Mouse (Mus musculus) megakaryocyte, adult 5-6 weeks (primary cell): ENCODE measurements around the gene Fxyd6. TPM values are rescaled to one million over a fixed set of nuclear protein-coding genes. Genes with fewer than 3 reads are reported as not detected.

Experiments
- ATAC-seq: 2 replicates; pipeline ENCODE4 v1.8.0; 2016; ENCODE audit warnings: mild to moderate bottlenecking, inconsistent platforms; ENCODE audit not compliant: poor library complexity, severe bottlenecking
- total RNA-seq, 2 experiments: library from RNA; stranded (forward) in 1 of 2; stranded (reverse) in 1 of 2; fragments of 153-499, 151-499 nt in 1 of 2; fragments of 221-1000, 200-1000 nt in 1 of 2; gene quantifications; 2 replicates each; pipeline versions ENCODE4 v1.2.3 to v1.2.4; 2015 to 2017

Gene Fxyd6
- total RNA-seq (2015) (0.11 TPM in 1 of 2 replicates, not detected in the other), total RNA-seq (2017) (not detected in 2 replicates)

GRCm38 (mm10) chr9:45370117-45370561 is at the start of gene Fxyd6:
TSS of gene Fxyd6 (plus strand) at chr9:45370185.
- peak; percentile 15; the same call in 1 of the 2 replicates for ATAC-seq

DNA sequence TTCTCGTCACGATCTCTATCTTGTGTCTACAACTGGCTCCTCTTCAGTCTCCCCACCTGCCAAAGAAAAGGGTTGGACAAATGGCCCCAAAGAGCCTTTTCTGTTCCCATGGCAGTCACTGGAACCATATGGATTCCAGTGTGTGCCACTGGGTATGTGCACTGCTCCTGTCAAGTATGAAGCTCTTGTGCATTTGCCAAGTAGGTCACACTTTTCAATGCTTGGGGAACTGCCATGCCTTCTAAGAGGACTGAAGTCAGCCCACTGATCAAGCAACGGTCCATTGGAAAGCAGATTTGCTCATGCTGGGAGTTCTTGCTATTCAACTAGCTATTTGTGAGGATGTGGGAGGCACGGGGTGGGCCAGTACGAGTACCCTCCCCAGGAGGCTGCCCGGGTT is 48.5 kb upstream of the Fxyd6 start:
- no peak for ATAC-seq

DNA sequence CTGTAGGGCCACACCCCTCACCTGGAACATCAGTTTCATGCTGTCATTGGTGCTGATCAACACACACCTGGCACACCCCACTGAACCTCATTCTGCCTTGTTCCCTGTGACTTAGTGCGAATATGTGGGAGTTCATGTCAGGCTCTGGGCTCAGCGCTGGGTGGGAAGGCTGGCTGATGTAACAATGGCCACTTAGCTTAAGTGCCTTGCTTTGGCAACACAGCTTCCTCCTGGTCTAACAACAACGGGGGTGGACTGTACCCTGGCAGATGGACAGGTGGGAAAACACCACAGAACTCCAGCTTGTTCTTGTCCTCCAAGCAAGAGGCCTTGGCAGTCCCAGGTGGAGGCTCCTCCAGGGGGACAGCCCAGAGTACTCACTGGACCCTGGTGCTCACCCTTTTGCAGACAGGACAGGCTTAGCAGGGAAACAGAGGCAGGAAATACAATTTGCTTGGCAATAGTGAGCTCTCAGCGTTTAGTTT is 48.0 kb upstream of the Fxyd6 start:
- no peak for ATAC-seq

DNA sequence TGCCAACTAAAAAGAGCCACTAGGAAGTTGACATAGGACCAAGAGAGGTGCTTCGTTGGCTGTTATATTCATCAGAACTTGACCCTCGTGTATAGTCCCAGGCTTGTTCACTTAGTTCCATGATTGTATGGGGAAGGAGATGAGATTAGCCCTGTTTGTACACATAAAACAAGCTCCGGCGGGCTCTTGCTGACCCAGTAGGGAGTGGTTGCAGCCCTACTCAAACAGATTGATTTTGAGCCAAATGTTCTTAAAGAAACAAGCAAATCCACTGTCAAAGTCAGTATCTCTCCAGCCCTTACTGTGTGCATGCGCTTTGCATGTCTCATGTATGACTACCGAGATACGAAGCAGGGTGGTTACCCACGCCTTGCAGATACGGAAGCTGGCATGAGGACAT is 43.6 kb upstream of the Fxyd6 start:
- no peak for ATAC-seq

GRCm38 (mm10) chr9:45328263-45328662 is 41.7 kb upstream of the Fxyd6 start:
- no peak for ATAC-seq

DNA sequence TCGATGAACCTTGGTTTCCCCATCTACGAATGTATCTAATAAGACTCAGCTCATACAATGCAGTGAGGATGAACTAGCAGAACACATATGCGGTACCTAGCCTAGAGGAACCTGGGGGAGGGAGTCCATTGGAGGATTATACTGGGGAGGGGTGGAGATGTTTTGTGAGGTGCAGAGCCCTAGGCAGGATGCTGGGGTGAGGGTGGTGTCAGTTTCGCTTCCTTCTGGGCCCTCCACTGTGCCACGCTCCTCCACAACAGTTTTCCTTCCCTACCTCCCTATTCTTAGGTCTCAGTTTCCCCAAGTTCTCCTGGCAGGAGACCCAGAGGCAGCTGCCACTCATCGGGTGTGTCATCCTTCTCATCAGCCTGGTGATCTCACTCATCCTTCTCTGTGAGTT is 40.4 kb upstream of the Fxyd6 start:
- ATAC-seq, result peak; percentile 81

GRCm38 (mm10) chr9:45337406-45337805 is 32.6 kb upstream of the Fxyd6 start:
- no peak for ATAC-seq

GRCm38 (mm10) chr9:45343066-45343465 is 26.9 kb upstream of the Fxyd6 start:
- ATAC-seq, result no peak

DNA sequence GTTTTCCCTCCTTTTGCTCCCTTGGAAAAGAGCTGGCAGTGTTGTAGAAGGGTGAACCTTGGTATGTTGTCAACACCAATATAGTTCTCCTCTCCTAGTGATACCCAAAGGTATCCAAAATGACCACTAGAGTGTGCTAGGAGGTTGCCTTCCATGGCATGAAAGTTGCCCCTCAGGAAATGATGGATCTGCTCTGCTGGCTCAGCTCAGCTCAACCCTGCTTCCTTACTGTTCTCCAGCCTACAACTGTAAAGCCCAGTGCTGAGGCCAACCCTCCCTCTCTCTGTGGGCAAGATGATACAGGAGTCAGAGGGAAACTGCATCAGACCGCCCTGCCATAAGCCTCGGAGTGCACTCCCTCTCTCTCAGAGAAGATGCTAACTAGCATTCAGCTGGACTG is 24.5 kb upstream of the Fxyd6 start:
- no peak for ATAC-seq

DNA sequence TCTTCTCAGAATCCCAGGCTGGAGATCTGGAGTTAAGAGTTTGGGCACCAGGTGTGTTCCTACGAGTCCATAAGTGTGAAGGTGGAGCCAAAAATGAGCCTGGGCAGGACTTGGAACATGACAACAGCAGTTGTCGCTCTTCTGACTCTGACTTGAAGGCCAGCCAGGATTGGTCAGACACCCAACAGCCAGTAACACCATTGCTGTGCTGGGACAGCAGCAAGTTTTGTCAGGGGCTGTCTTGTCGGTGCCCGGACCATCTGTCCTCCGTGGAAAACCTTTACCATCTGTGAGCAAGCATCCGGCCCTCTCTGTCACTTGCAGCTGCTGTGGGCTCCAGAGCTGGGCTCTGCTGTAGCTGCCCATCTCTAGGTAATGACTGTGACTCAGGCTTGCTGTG is 23.7 kb upstream of the Fxyd6 start:
- no peak for ATAC-seq

- no peak for ATAC-seq
Observed at GRCm38 (mm10) chr9:45348560-45348959, 21.4 kb upstream of the Fxyd6 start.

DNA sequence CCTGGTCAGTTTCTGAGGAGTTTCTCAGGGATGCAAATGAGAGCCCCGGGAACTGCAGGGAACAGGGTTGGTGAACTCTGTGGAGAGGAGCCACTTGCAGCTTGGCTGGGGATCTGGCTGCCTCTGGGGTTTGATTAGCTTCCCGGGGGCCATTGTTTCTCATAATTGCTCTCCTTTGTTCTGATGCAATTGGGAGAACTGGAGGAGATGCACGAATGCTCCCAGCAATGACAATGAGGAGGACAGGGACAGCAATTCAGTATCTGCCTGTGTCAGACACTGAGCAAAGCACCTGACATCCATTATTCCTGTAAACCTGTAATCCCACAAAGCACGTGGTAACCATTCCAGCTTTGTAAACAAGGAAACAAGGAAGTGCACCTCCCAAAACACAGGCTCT is 20.8 kb upstream of the Fxyd6 start:
- no peak for ATAC-seq

DNA sequence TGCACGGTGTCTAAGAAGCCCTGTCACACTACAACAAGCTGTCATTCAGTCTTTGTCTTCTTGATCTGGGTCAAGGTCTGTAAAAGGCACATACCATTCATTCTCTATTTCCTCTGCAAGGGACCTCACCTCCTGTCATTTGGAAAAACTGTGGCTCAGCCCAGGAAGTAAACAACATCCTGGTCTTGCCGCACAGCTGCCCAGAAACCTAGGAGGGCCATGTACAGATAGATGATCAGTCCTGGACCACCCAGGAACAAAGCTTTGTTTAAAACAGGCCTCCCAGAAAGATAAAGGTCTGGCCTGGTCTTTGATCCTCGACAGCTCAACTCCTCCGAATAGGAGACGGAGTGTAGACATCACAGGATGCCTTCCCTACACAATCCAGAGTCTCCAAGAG is 20.1 kb upstream of the Fxyd6 start:
- ATAC-seq, result no peak

DNA sequence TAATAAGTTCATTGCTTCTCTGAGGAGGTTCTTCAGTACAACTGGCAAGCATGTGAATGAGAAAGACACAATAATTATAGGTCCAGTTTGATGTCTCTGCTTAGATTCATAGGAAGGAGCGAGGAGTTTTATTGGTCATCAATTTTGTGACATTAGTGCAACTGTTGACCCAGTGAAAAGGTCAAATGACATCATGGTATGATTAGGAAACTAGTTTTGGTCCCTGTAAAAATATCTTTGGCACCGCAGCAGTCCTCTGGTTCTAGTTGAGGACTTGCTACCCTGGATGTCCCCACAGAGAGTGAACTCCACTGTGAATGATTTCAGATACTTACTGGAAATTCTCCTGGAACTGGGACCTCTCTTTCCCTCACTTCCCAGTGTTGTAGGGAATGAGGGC is 14.8 kb upstream of the Fxyd6 start:
- ATAC-seq, result no peak

DNA sequence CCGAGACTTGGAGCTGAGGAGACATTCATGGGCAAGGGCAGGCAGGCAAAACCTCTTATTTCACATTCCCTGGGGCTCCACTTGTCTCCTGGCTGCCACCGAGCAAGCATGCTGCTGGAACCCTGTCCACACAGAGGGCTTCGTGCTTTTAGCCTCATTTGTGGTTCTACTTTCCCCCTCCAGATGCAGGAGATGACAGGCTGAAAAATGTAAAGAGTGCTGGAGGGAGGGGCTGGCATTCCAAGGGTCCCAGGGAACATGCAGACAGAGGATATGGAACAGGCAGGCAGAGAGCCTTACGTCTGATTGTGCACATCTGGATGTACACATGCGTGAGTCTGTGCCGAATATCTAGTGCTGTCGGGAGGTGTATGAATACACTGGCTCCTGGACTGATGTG is 11.6 kb upstream of the Fxyd6 start:
- ATAC-seq, result no peak

DNA sequence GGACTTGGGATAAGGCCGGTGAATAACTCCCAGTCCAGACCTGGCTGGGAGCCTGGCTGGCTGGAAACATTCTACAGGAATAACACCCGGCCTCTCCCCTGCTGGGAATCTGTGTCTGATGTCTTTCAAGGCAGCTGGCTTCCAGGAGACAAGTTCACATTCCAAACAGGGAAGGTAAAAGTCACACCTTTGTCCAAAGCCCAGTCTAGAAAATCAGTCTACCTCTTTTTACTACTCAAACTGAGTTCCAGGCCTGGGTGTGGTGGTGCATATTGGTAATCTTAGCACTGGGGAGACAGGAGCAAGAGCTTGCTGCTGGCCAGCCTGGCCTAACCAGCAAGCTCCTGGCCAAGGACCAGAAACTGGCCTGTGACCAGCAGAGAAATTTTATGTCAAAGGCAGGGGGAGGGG is 7.9 kb upstream of the Fxyd6 start:
- ATAC-seq, result no peak

- ATAC-seq, result no peak
Observed at GRCm38 (mm10) chr9:45363639-45364214, 6.3 kb upstream of the Fxyd6 start.

DNA sequence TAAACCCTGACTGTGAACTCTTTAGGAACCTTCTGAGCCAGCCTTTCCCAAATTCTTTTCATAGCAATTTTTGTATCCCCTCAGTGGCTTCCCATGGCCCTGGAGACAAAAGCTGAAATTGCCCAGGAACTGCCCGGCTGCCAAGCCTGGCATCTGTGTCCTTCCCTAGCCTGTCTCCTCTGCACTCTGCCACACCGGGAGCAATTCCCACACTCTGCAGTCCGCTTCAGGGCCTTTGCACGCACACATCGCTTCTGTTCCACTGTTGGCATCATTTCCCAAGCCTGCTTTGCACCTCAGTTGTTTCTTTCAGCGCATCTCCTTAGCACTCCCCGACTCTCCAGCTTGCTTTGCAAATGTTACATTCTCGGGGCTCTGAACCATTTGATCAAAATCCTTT is 2.3 kb upstream of the Fxyd6 start:
- ATAC-seq, result no peak

DNA sequence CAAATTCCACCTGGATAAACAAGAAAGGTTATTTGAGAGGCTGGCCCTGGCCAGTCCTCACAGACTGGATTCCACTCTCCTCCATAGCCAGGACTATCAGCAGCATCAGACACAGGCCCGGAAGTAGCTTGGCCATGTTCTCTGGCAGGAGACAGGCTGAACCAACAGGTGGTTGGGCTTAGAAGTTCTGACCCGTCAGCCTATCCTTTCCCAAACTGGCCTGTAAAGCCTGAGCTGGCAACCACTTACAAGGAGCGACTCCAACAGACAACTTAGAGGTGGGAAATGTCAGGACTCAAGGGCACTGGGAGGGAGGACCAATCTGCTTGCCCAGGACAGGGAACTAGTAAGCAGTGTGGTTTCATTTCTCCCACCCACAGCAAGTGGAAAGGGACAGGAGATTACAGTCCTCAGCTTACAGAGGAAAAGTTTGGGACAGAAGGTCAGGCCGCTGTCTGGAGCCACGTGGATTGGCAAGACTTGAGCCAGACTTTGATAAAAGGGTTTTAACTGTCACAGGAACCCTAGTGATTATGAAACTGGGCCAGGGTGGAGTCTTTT is 1.6 kb upstream of the Fxyd6 start:
- ATAC-seq, result no peak

DNA sequence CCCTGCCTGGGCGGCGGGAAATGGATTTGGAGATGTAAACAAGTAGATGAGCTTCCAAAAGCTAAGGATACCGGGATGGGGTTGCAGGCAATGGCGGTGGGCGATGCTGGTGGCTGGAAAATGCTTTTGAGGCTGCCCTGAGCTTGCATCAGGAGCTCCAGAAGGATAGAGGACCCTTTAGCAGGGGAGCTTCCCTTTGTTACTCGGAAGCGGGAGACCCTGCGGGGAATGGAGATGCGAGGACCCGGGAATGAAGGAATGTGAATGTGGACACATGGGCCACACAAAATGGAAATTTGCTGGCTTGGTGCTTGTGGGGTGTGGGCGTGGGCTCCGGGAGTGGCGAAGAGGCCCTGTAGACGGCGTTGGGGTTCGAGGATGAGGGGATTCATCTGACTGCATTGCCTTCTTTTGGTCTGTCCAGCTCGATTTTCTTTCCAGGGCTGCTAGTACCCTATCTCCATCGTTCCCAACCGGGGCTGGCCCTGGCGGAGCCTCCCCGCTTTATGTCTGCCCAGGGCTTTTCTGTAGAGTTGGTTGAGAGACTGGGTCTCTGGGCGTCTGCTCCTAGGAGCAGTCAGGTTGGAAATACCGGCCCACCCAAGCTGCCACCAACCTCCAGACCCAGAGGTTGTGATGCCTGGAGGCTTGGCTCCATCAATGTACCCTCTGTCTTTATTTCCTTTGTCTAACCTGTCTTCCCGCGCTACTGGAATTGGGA is 791 bp downstream of the Fxyd6 start:
- ATAC-seq, result no peak

- ATAC-seq, result no peak
Observed at GRCm38 (mm10) chr9:45371337-45371707, 1.3 kb downstream of the Fxyd6 start.

GRCm38 (mm10) chr9:45373896-45374295 is 3.9 kb downstream of the Fxyd6 start:
- ATAC-seq, result no peak
